Comparison of ENCODE assay signal across 26 mouse cellular contexts in genomic region chr1:89515808-89516560, GRCm38 (mm10).
DNase-seq lines count a peak whose midpoint lies in the region; ATAC-seq and TF ChIP-seq lines count a peak whose summit lies in the region.
"Had no signal": no experiment of that assay in that cellular context is flagged by ENCODE, and none has a peak within 500 bp of the region (broad histone marks: within the 10 kb centered on the region; RNA-seq: fewer than 3 reads in every experiment).

No protein-coding gene starts in this region.

- no peak overlapping the region for H3K9ac ChIP-seq in liver, embryonic 13.5 days
- no peak overlapping the region for H3K9ac ChIP-seq in liver, embryonic 11.5 days (ENCODE audit: low read depth, low read length)
- H3K9ac ChIP-seq in lung, embryonic 15.5 days: no peak overlapping the region
- H3K9ac ChIP-seq in stomach, postnatal 0 days (ENCODE audit: low read length): no peak overlapping the region
- H3K9ac ChIP-seq: embryonic facial prominence, embryonic 12.5 days; embryonic facial prominence, embryonic 15.5 days; forebrain, postnatal 0 days; hindbrain, embryonic 12.5 days; hindbrain, embryonic 15.5 days had no signal

- 61% methylated on average over 11 of the region's 11 CpGs for WGBS in liver, embryonic 13.5 days (ENCODE audit: insufficient replicate concordance)
- 70% methylated on average over 11 of the region's 11 CpGs for WGBS in liver, embryonic 11.5 days
- 53% methylated on average over 11 of the region's 11 CpGs for WGBS in lung, embryonic 15.5 days
- WGBS in stomach, postnatal 0 days: 65% methylated on average over 11 of the region's 11 CpGs

- no peak for TF ChIP-seq CTCF in stomach, postnatal 0 days (IDR thresholded peaks at IDR 0.05; ENCODE audit: low read depth)

- DNase-seq in liver, embryonic 13.5 days: no peak
- no peak for DNase-seq in liver, embryonic 11.5 days (ENCODE audit: low spot score)
- no peak for DNase-seq in lung, postnatal 14 days
- peak; percentile 45 for DNase-seq in lung, postnatal 36 days
- DNase-seq in lung, postnatal 10 days: no peak
- DNase-seq in stomach, postnatal 0 days (ENCODE audit: low spot score): no peak
- DNase-seq in urinary bladder, adult 2 months (ENCODE audit: low spot score): no peak
- DNase-seq: adrenal gland, adult 8-10 months; adrenal gland, postnatal 25 days; B cell, adult 2 months; cerebellum, adult 11-12 months; cerebellum, adult 8-10 months; cerebellum, postnatal 10 days; forebrain, postnatal 0 days; gastrocnemius, adult 2 months; gastrocnemius, postnatal 14 days; heart, adult 11 months had no signal

- no peak overlapping the region for H3K4me3 ChIP-seq in liver, embryonic 13.5 days (replicated peaks)
- no peak overlapping the region for H3K4me3 ChIP-seq in liver, embryonic 11.5 days (ENCODE audit: low read depth, low read length)
- no peak overlapping the region for H3K4me3 ChIP-seq in lung, embryonic 15.5 days
- no peak overlapping the region for H3K4me3 ChIP-seq in stomach, postnatal 0 days (ENCODE audit: low read depth, low read length)
- H3K4me3 ChIP-seq: embryonic facial prominence, embryonic 12.5 days; embryonic facial prominence, embryonic 15.5 days; gastrocnemius, adult 2 months; hindbrain, embryonic 12.5 days; hindbrain, embryonic 15.5 days had no signal

- peaks cover 16% of the 10 kb centered on the region for H3K4me1 ChIP-seq in liver, embryonic 13.5 days (replicated peaks)
- H3K4me1 ChIP-seq in liver, embryonic 11.5 days (replicated peaks; ENCODE audit: control insufficient read depth, insufficient read depth, low read length): 0 out of 2 replicates have a peak, but pooled peaks cover 2% of the 10 kb centered on the region
- peaks cover 40% of the 10 kb centered on the region for H3K4me1 ChIP-seq in lung, embryonic 15.5 days
- no peaks in the 10 kb centered on the region for H3K4me1 ChIP-seq in stomach, postnatal 0 days (replicated peaks; ENCODE audit: control insufficient read depth, insufficient read depth)

- H3K27ac ChIP-seq in liver, embryonic 13.5 days: no peak overlapping the region
- H3K27ac ChIP-seq in liver, embryonic 11.5 days (ENCODE audit: low read depth, low read length): no peak overlapping the region
- H3K27ac ChIP-seq in lung, embryonic 15.5 days: no peak overlapping the region
- no peak overlapping the region for H3K27ac ChIP-seq in stomach, postnatal 0 days (replicated peaks)
- H3K27ac ChIP-seq: embryonic facial prominence, embryonic 12.5 days; embryonic facial prominence, embryonic 15.5 days; gastrocnemius, adult 2 months; hindbrain, embryonic 12.5 days; hindbrain, embryonic 15.5 days had no signal

- no peak for TF ChIP-seq EP300 in stomach, postnatal 0 days (optimal IDR thresholded peaks at IDR 0.05)

- H3K27me3 ChIP-seq in liver, embryonic 13.5 days: no peaks in the 10 kb centered on the region
- H3K27me3 ChIP-seq in liver, embryonic 11.5 days (replicated peaks; ENCODE audit: control insufficient read depth, insufficient read depth, low read length): no peaks in the 10 kb centered on the region
- no peaks in the 10 kb centered on the region for H3K27me3 ChIP-seq in lung, embryonic 15.5 days
- H3K27me3 ChIP-seq in stomach, postnatal 0 days (ENCODE audit: control insufficient read depth, insufficient read depth, low read length): no peaks in the 10 kb centered on the region
- H3K27me3 ChIP-seq: CH12.LX; embryonic facial prominence, embryonic 12.5 days; embryonic facial prominence, embryonic 15.5 days; hindbrain, embryonic 12.5 days; hindbrain, embryonic 15.5 days had no signal

- H3K36me3 ChIP-seq in liver, embryonic 13.5 days: no peaks in the 10 kb centered on the region
- H3K36me3 ChIP-seq in liver, embryonic 11.5 days (ENCODE audit: control insufficient read depth, insufficient read depth, low read length): no peaks in the 10 kb centered on the region
- no peaks in the 10 kb centered on the region for H3K36me3 ChIP-seq in lung, embryonic 15.5 days
- H3K36me3 ChIP-seq in stomach, postnatal 0 days (ENCODE audit: control insufficient read depth, insufficient read depth, low read length): no peaks in the 10 kb centered on the region
- H3K36me3 ChIP-seq: embryonic facial prominence, embryonic 12.5 days; embryonic facial prominence, embryonic 15.5 days; hindbrain, embryonic 12.5 days; hindbrain, embryonic 15.5 days had no signal

- H3K4me2 ChIP-seq in liver, embryonic 13.5 days: no peak overlapping the region
- no peak overlapping the region for H3K4me2 ChIP-seq in liver, embryonic 11.5 days
- no peak overlapping the region for H3K4me2 ChIP-seq in lung, embryonic 15.5 days
- H3K4me2 ChIP-seq in stomach, postnatal 0 days (replicated peaks; ENCODE audit: low read depth): no peak overlapping the region
- H3K4me2 ChIP-seq: embryonic facial prominence, embryonic 12.5 days; embryonic facial prominence, embryonic 15.5 days; heart, embryonic 11.5 days; hindbrain, embryonic 12.5 days; hindbrain, embryonic 15.5 days had no signal

- H3K9me3 ChIP-seq in liver, embryonic 13.5 days (replicated peaks): no peaks in the 10 kb centered on the region
- H3K9me3 ChIP-seq in liver, embryonic 11.5 days (ENCODE audit: control insufficient read depth, low read length): no peaks in the 10 kb centered on the region
- H3K9me3 ChIP-seq in lung, embryonic 15.5 days: no peaks in the 10 kb centered on the region
- H3K9me3 ChIP-seq in stomach, postnatal 0 days (ENCODE audit: control insufficient read depth, low read length): no peaks in the 10 kb centered on the region
- H3K9me3 ChIP-seq: embryonic facial prominence, embryonic 12.5 days; embryonic facial prominence, embryonic 15.5 days; hindbrain, embryonic 12.5 days; hindbrain, embryonic 15.5 days had no signal

- ATAC-seq in liver, embryonic 13.5 days (ENCODE audit: low read depth): 0 out of 2 replicates have a peak, but pooled peaks have one; percentile 41
- no peak for ATAC-seq in liver, embryonic 11.5 days (replicated peaks; ENCODE audit: low FRiP score)
- ATAC-seq in lung, embryonic 15.5 days (ENCODE audit: borderline replicate concordance, extremely low read depth, low FRiP score, low TSS enrichment): 0 out of 2 replicates have a peak, but pooled peaks have one; percentile 9
- ATAC-seq in stomach, postnatal 0 days (ENCODE audit: low FRiP score, low TSS enrichment): peak; percentile 13; the same call in 1 of the 2 replicates
- ATAC-seq: activated CD4-positive, CD25-positive, alpha-beta regulatory T cell, adult 4 months; forebrain, embryonic 14.5 days; forebrain, postnatal 0 days had no signal
